Mouse (Mus musculus) embryonic stem cell, embryonic (primary cell): ENCODE measurements at regions not wholly inside any gene's neighbourhood (a gene's known extent, or its start where the extent isn't known, plus 50 kb on each side); places are given as distances from the start of the nearest gene placed in this dataset.

Experiments
- CTCF ChIA-PET, 4 experiments: fragments of 300-600 bp in 2 of 4; fragments of 350-600 bp in 2 of 4; sonication (Branson Sonifier 250); formaldehyde crosslinking; loops; one replicate each; lab custom pipeline; 2022; ENCODE audit warnings: inconsistent platforms in 2 of 4; lab: Charles Lee
- POLR2A ChIA-PET, 4 experiments: fragments of 300-600 bp in 2 of 4; fragments of 350-600 bp in 2 of 4; sonication (Branson Sonifier 250); formaldehyde crosslinking; loops; one replicate each; lab custom pipeline; 2022; ENCODE audit warnings: antibody characterized with exemption in 4 of 4, inconsistent platforms in 1 of 4; lab: Charles Lee

- POLR2A ChIA-PET: no interaction called here
- CTCF ChIA-PET: interaction anchor here in 1 of 4 experiments (1.3 kb wide), 1 partner anchor 61 kb away, joined by 3 read pairs; the partner anchor contains the start of gene Pdgfc
Observed at GRCm38 (mm10) chr3:80975716-80976115, 60.5 kb upstream of the Pdgfc start.

GRCm38 (mm10) chr3:80976451-80976850, 59.8 kb upstream of the Pdgfc start:
- ChIA-PET CTCF (no interaction called here), POLR2A (no interaction called here)
